8 mouse cellular contexts compared by ENCODE assay signal in genomic region chr4:128712136-128712655, GRCm38 (mm10). TPM values are rescaled to one million over a fixed set of nuclear protein-coding genes. Genes with fewer than 3 reads are reported as not detected.
A peak's percentile ranks its signal among the peaks of the same experiment; 100 is the strongest.
DNase-seq lines count a peak whose midpoint lies in the region; ATAC-seq lines count a peak whose summit lies in the region.

No protein-coding gene starts in this region.

- H3K27ac ChIP-seq in lung, embryonic 15.5 days: 0 out of 2 replicates have a peak overlapping the region, but pooled peaks have one; percentile 1
- H3K27ac ChIP-seq in hindbrain, embryonic 12.5 days: peak overlapping the region; percentile 40
- no peak overlapping the region; the same call in 1 of the 2 replicates for H3K27ac ChIP-seq in midbrain, embryonic 14.5 days (replicated peaks; ENCODE audit: low read depth, low read length)

- no peaks in the 10 kb centered on the region for H3K9me3 ChIP-seq in lung, embryonic 15.5 days
- H3K9me3 ChIP-seq in hindbrain, embryonic 12.5 days (replicated peaks): no peaks in the 10 kb centered on the region
- no peaks in the 10 kb centered on the region for H3K9me3 ChIP-seq in midbrain, embryonic 14.5 days (ENCODE audit: control insufficient read depth, low read length)

- H3K36me3 ChIP-seq in lung, embryonic 15.5 days: no peaks in the 10 kb centered on the region
- H3K36me3 ChIP-seq in hindbrain, embryonic 12.5 days: peaks cover 2% of the 10 kb centered on the region; the same call in 1 of the 2 replicates
- H3K36me3 ChIP-seq in midbrain, embryonic 14.5 days (ENCODE audit: control insufficient read depth, insufficient read depth, low read length): peaks cover 9% of the 10 kb centered on the region

- peaks cover 42% of the 10 kb centered on the region for H3K4me1 ChIP-seq in lung, embryonic 15.5 days
- peaks cover 61% of the 10 kb centered on the region for H3K4me1 ChIP-seq in hindbrain, embryonic 12.5 days
- H3K4me1 ChIP-seq in midbrain, embryonic 14.5 days (ENCODE audit: control insufficient read depth, insufficient read depth, low read length): peaks cover 46% of the 10 kb centered on the region

- H3K9ac ChIP-seq in lung, embryonic 15.5 days: peak overlapping the region; percentile 31; the same call in 1 of the 2 replicates
- H3K9ac ChIP-seq in hindbrain, embryonic 12.5 days: peak overlapping the region; percentile 49
- H3K9ac ChIP-seq in midbrain, embryonic 14.5 days (replicated peaks; ENCODE audit: low read length): peak overlapping the region; percentile 3; the same call in 1 of the 2 replicates

- ATAC-seq in lung, embryonic 15.5 days (ENCODE audit: borderline replicate concordance, extremely low read depth, low FRiP score, low TSS enrichment): no peak
- ATAC-seq in hindbrain, embryonic 12.5 days (ENCODE audit: low FRiP score): no peak
- ATAC-seq in midbrain, embryonic 14.5 days (ENCODE audit: low FRiP score, low TSS enrichment): no peak

- H3K4me3 ChIP-seq in lung, embryonic 15.5 days: peak overlapping the region; percentile 30
- peak overlapping the region; percentile 14 for H3K4me3 ChIP-seq in hindbrain, embryonic 12.5 days
- no peak overlapping the region for H3K4me3 ChIP-seq in midbrain, embryonic 14.5 days (replicated peaks; ENCODE audit: low read depth, low read length)

- H3K4me2 ChIP-seq in lung, embryonic 15.5 days: peak overlapping the region; percentile 62
- H3K4me2 ChIP-seq in hindbrain, embryonic 12.5 days (replicated peaks): peak overlapping the region; percentile 45
- H3K4me2 ChIP-seq in midbrain, embryonic 14.5 days (ENCODE audit: low read length): peak overlapping the region; percentile 49

- H3K27me3 ChIP-seq in lung, embryonic 15.5 days: no peaks in the 10 kb centered on the region
- no peaks in the 10 kb centered on the region; the same call in 1 of the 2 replicates for H3K27me3 ChIP-seq in hindbrain, embryonic 12.5 days
- no peaks in the 10 kb centered on the region for H3K27me3 ChIP-seq in midbrain, embryonic 14.5 days (ENCODE audit: control insufficient read depth, insufficient read depth, low read length)

- intact Hi-C loops in left cerebral cortex, postnatal 14 days (cut with DNase I): loop anchor here (5.0 kb wide), 1 partner anchor 145 kb away; no protein-coding TSS in a partner anchor

- DNase-seq in lung, postnatal 25 days (ENCODE audit: low spot score): no peak
- DNase-seq in cerebellum, adult 8-10 months: peak; percentile 43
- no peak for DNase-seq in midbrain, embryonic 14.5 days
- DNase-seq in embryo, embryonic 10 days (ENCODE audit: low spot score): no peak
- DNase-seq in right cerebral cortex, postnatal 14 days: no peak
- no peak for DNase-seq in left cerebral cortex, postnatal 14 days (ENCODE audit: low spot score in 2 of 2)

- 57% methylated on average over 13 of the region's 13 CpGs for WGBS in lung, embryonic 15.5 days
- WGBS in hindbrain, embryonic 12.5 days: 40% methylated on average over 13 of the region's 13 CpGs
- 25% methylated on average over 13 of the region's 13 CpGs for WGBS in midbrain, embryonic 14.5 days

RNA-seq across cellular contexts. Expression of gene A3galt2, which starts 43.0 kb away (rescaled TPM):
- polyA plus RNA-seq in lung, embryonic 15.5 days (2015; fragmentation: Nextera tagmentation; extraction: Ambion mirVana): 0.20 and 0.35 TPM in 2 replicates
- polyA plus RNA-seq in hindbrain, embryonic 12.5 days (2016; fragmentation: Nextera tagmentation; extraction: Ambion mirVana): 0.50 and 0.79 TPM in 2 replicates
- 0.47 and 0.74 TPM in 2 replicates for polyA plus RNA-seq in midbrain, embryonic 14.5 days (2014; fragmentation: Nextera tagmentation; extraction: Ambion mirVana)
- total RNA-seq in left cerebral cortex, postnatal 14 days (2021): under 1 TPM; 0.42 to 0.75 TPM

RNA-seq across cellular contexts. Expression of gene Phc2, which starts 57.7 kb away (rescaled TPM):
- polyA plus RNA-seq in lung, embryonic 15.5 days (2015; fragmentation: Nextera tagmentation; extraction: Ambion mirVana): 75.8 and 83.5 TPM in 2 replicates
- 126 and 138 TPM in 2 replicates for polyA plus RNA-seq in hindbrain, embryonic 12.5 days (2016; fragmentation: Nextera tagmentation; extraction: Ambion mirVana)
- 48.4 and 54.2 TPM in 2 replicates for polyA plus RNA-seq in midbrain, embryonic 14.5 days (2014; fragmentation: Nextera tagmentation; extraction: Ambion mirVana)
- 10 to 100 TPM; 74.8 to 77.2 TPM for total RNA-seq in left cerebral cortex, postnatal 14 days (2021)
